Mouse (Mus musculus) urinary bladder, postnatal 36 days (tissue): ENCODE results near the gene Etl4.

ENCODE experiments used
- DNase-seq, 2 experiments: peaks; one replicate each; pipeline ENCODE4 v3.0.0; 2022; ENCODE audit warnings: low spot score in 2 of 2, mixed read lengths in 1 of 2

Etl4 gene

GRCm38 (mm10) chr2:20761751-20762150 is 852.2 kb downstream of the Etl4 start:
- no peak for DNase-seq

GRCm38 (mm10) chr2:20763511-20764212 is 854.1 kb downstream of the Etl4 start:
- DNase-seq: no peak

GRCm38 (mm10) chr2:20764566-20765090 is 855.0 kb downstream of the Etl4 start:
- DNase-seq: no peak

- no peak for DNase-seq
Observed at GRCm38 (mm10) chr2:20768681-20769080, 859.1 kb downstream of the Etl4 start.

- no peak for DNase-seq
Observed at GRCm38 (mm10) chr2:20770171-20770570, 860.6 kb downstream of the Etl4 start.

- no peak for DNase-seq
Observed at GRCm38 (mm10) chr2:20774462-20774861, 864.9 kb downstream of the Etl4 start.

GRCm38 (mm10) chr2:20776171-20776704 is 866.7 kb downstream of the Etl4 start:
- DNase-seq: no peak

- DNase-seq: peak in 1 of 2 experiments; percentile 20
Observed at GRCm38 (mm10) chr2:20777931-20778330, 868.4 kb downstream of the Etl4 start.

- peak; percentile 27 to 41 for DNase-seq
Observed at GRCm38 (mm10) chr2:20779484-20780381, 870.2 kb downstream of the Etl4 start.

- DNase-seq: no peak
Observed at GRCm38 (mm10) chr2:20801236-20801890, 891.8 kb downstream of the Etl4 start.

- DNase-seq: peak in 1 of 2 experiments; percentile 26
Observed at GRCm38 (mm10) chr2:20811506-20811905, 901.9 kb downstream of the Etl4 start.

GRCm38 (mm10) chr2:20813986-20814385 is 904.4 kb downstream of the Etl4 start:
- DNase-seq: no peak

- DNase-seq: no peak
Observed at GRCm38 (mm10) chr2:20818226-20818625, 908.6 kb downstream of the Etl4 start.

- no peak for DNase-seq
Observed at GRCm38 (mm10) chr2:20826258-20826657, 916.7 kb downstream of the Etl4 start.

GRCm38 (mm10) chr2:20830882-20831281 is 921.3 kb downstream of the Etl4 start:
- no peak for DNase-seq

GRCm38 (mm10) chr2:20831608-20832406 is 922.2 kb downstream of the Etl4 start:
- no peak for DNase-seq

- DNase-seq: no peak
Observed at GRCm38 (mm10) chr2:20849346-20849745, 939.8 kb downstream of the Etl4 start.
